Mouse (Mus musculus) heart, embryonic 13.5 days (tissue): ENCODE results near the gene Rgs10. TPM values are rescaled to one million over a fixed set of nuclear protein-coding genes. Genes with fewer than 3 reads are reported as not detected.

Source experiments
- ATAC-seq: fragments of 200-750 bp; cut with Nextera tagmentation; 2 replicates; pipeline ENCODE4 v1.8.0; 2017; ENCODE audit warnings: moderate TSS enrichment; ENCODE audit not compliant: insufficient number of reproducible peaks, low FRiP score, low TSS enrichment; ENCODE audit errors: extremely low read depth
- H3K27ac ChIP-seq: fragments of 300-500 bp; sonication (generic); replicated peaks from 2 replicates; pipeline ENCODE4 v1.5.1; 2015; ENCODE audit warnings: moderate library complexity, mild to moderate bottlenecking, inconsistent platforms
- H3K27me3 ChIP-seq: fragments of 300-500 bp; sonication (generic); replicated peaks from 2 replicates; pipeline ENCODE4 v1.6.1; 2015; ENCODE audit warnings: mild to moderate bottlenecking, inconsistent platforms
- H3K36me3 ChIP-seq: fragments of 300-500 bp; sonication (generic); 2 replicates; pipeline ENCODE4 v1.6.1; 2015; ENCODE audit warnings: mild to moderate bottlenecking, inconsistent platforms
- H3K4me1 ChIP-seq: fragments of 300-500 bp; sonication (generic); 2 replicates; pipeline ENCODE4 v1.6.1; 2015; ENCODE audit warnings: inconsistent platforms
- H3K4me2 ChIP-seq: fragments of 300-500 bp; sonication (generic); 2 replicates; pipeline ENCODE4 v1.6.1; 2015; ENCODE audit warnings: inconsistent platforms, mild to moderate bottlenecking, moderate library complexity
- H3K4me3 ChIP-seq: fragments of 300-500 bp; sonication (generic); 2 replicates; pipeline ENCODE4 v1.5.1; 2015; ENCODE audit warnings: moderate library complexity, mild to moderate bottlenecking, inconsistent platforms
- H3K9ac ChIP-seq: fragments of 300-500 bp; sonication (generic); 2 replicates; pipeline ENCODE4 v1.6.1; 2015; ENCODE audit warnings: inconsistent platforms, mild to moderate bottlenecking, moderate library complexity
- H3K9me3 ChIP-seq: fragments of 300-500 bp; sonication (generic); 2 replicates; pipeline ENCODE4 v1.6.1; 2016; ENCODE audit warnings: inconsistent platforms
- WGBS: fragments of 180-500 bp; shearing (Covaris S2); methylation state at CpG from one replicate; pipeline ENCODE4 v1.1.7; 2015; ENCODE audit warnings: mixed read lengths; 5-methylcytosine and 5-hydroxymethylcytosine counted together
- polyA plus RNA-seq: library from polyadenylated mRNA; unstranded; fragments of >200 nt; fragmentation: Nextera tagmentation; extraction: Ambion mirVana; gene quantifications from 2 replicates; pipeline ENCODE4 v1.2.1, GENCODE M21; 2015

Gene Rgs10
- polyA plus RNA-seq, 1 experiment from 2014 or later = 12.3 TPM

GRCm38 (mm10) chr7:128383726-128384463, 34.7 kb downstream of the Rgs10 start:
- Histone ChIP-seq H3K9ac (no peak overlapping the region), H3K27me3 (no peaks in the 10 kb centered on the region), H3K36me3 (no peaks in the 10 kb centered on the region), H3K27ac (no peak overlapping the region), H3K4me1 (peaks cover 20% of the 10 kb centered on the region), H3K4me2 (no peak overlapping the region), H3K4me3 (no peak overlapping the region), H3K9me3 (no peaks in the 10 kb centered on the region)
- 53% methylated on average over 10 of the region's 10 CpGs for WGBS
- no peak for ATAC-seq

- Histone ChIP-seq H3K36me3 (no peaks in the 10 kb centered on the region), H3K27ac (no peak overlapping the region), H3K27me3 (no peaks in the 10 kb centered on the region), H3K4me2 (no peak overlapping the region), H3K9me3 (no peaks in the 10 kb centered on the region), H3K9ac (no peak overlapping the region), H3K4me1 (peaks cover 14% of the 10 kb centered on the region), H3K4me3 (no peak overlapping the region)
- no peak for ATAC-seq
- WGBS = 75% methylated on average over 7 of the region's 7 CpGs
These were observed 35.3 kb downstream of the Rgs10 start for GRCm38 (mm10) chr7:128383189-128383725.

- Histone ChIP-seq H3K4me1 (peaks cover 14% of the 10 kb centered on the region), H3K9me3 (no peaks in the 10 kb centered on the region), H3K36me3 (no peaks in the 10 kb centered on the region), H3K27ac (no peak overlapping the region), H3K4me2 (no peak overlapping the region), H3K4me3 (no peak overlapping the region), H3K9ac (no peak overlapping the region), H3K27me3 (no peaks in the 10 kb centered on the region)
- WGBS = 95% methylated on average over 6 of the region's 6 CpGs
- no peak for ATAC-seq
These were observed 36.1 kb downstream of the Rgs10 start for GRCm38 (mm10) chr7:128382527-128382860.

GRCm38 (mm10) chr7:128381811-128382526, 36.6 kb downstream of the Rgs10 start:
- WGBS = 64% methylated on average over 14 of the region's 14 CpGs

GRCm38 (mm10) chr7:128381001-128381400, 37.6 kb downstream of the Rgs10 start:
- no peak overlapping the region for H3K9ac ChIP-seq
- 68% methylated on average over 2 of the region's 2 CpGs for WGBS
- H3K4me2 ChIP-seq = no peak overlapping the region

More at GRCm38 (mm10) chr7:128381811-128382526, 36.6 kb downstream of the Rgs10 start:
- Histone ChIP-seq H3K27me3 (no peaks in the 10 kb centered on the region), H3K36me3 (no peaks in the 10 kb centered on the region), H3K9ac (no peak overlapping the region), H3K4me1 (peaks cover 14% of the 10 kb centered on the region), H3K9me3 (no peaks in the 10 kb centered on the region), H3K4me3 (no peak overlapping the region), H3K27ac (no peak overlapping the region), H3K4me2 (no peak overlapping the region)
- ATAC-seq = no peak

GRCm38 (mm10) chr7:128379162-128379805, 39.3 kb downstream of the Rgs10 start:
- H3K27ac ChIP-seq = no peak overlapping the region
- H3K36me3 ChIP-seq = no peaks in the 10 kb centered on the region
- 57% methylated on average over 16 of the region's 16 CpGs for WGBS
- ATAC-seq = no peak
- H3K4me1 ChIP-seq = peaks cover 14% of the 10 kb centered on the region
- H3K9ac ChIP-seq = no peak overlapping the region
- no peaks in the 10 kb centered on the region for H3K27me3 ChIP-seq
- no peaks in the 10 kb centered on the region for H3K9me3 ChIP-seq
- H3K4me3 ChIP-seq = no peak overlapping the region
- H3K4me2 ChIP-seq = no peak overlapping the region

More at GRCm38 (mm10) chr7:128381001-128381400, 37.6 kb downstream of the Rgs10 start:
- no peak overlapping the region for H3K27ac ChIP-seq
- peaks cover 14% of the 10 kb centered on the region for H3K4me1 ChIP-seq
- no peaks in the 10 kb centered on the region for H3K9me3 ChIP-seq
- no peaks in the 10 kb centered on the region for H3K36me3 ChIP-seq
- H3K27me3 ChIP-seq = no peaks in the 10 kb centered on the region
- no peak for ATAC-seq
- H3K4me3 ChIP-seq = no peak overlapping the region

- peaks cover 6% of the 10 kb centered on the region for H3K36me3 ChIP-seq
- H3K9me3 ChIP-seq = peaks cover 4% of the 10 kb centered on the region; the same call in 1 of the 2 replicates
- no peak overlapping the region for H3K9ac ChIP-seq
- H3K4me3 ChIP-seq = no peak overlapping the region
- no peak overlapping the region for H3K27ac ChIP-seq
- no peak for ATAC-seq
- H3K4me2 ChIP-seq = no peak overlapping the region
- 73% methylated on average over 11 of the region's 11 CpGs for WGBS
- peaks cover 6% of the 10 kb centered on the region; the same call in 1 of the 2 replicates for H3K4me1 ChIP-seq
- H3K27me3 ChIP-seq = no peaks in the 10 kb centered on the region
These were observed 42.3 kb downstream of the Rgs10 start for GRCm38 (mm10) chr7:128376206-128376701.

GRCm38 (mm10) chr7:128374156-128374555, 44.4 kb downstream of the Rgs10 start:
- WGBS = 88% methylated on average over 11 of the region's 11 CpGs

GRCm38 (mm10) chr7:128373751-128374150, 44.8 kb downstream of the Rgs10 start:
- no peak overlapping the region for H3K27ac ChIP-seq
- H3K9ac ChIP-seq = no peak overlapping the region
- H3K4me2 ChIP-seq = no peak overlapping the region
- H3K27me3 ChIP-seq = no peaks in the 10 kb centered on the region; the same call in 1 of the 2 replicates
- peaks cover 6% of the 10 kb centered on the region for H3K36me3 ChIP-seq
- H3K9me3 ChIP-seq = peaks cover 4% of the 10 kb centered on the region; the same call in 1 of the 2 replicates
- WGBS = 76% methylated on average over 8 of the region's 8 CpGs
- H3K4me1 ChIP-seq = no peaks in the 10 kb centered on the region
- ATAC-seq = no peak
- H3K4me3 ChIP-seq = no peak overlapping the region

More at GRCm38 (mm10) chr7:128374156-128374555, 44.4 kb downstream of the Rgs10 start:
- H3K36me3 ChIP-seq = peaks cover 6% of the 10 kb centered on the region
- no peak overlapping the region for H3K4me2 ChIP-seq
- H3K27ac ChIP-seq = no peak overlapping the region
- H3K9ac ChIP-seq = no peak overlapping the region
- no peak for ATAC-seq
- peaks cover 4% of the 10 kb centered on the region; the same call in 1 of the 2 replicates for H3K9me3 ChIP-seq
- no peaks in the 10 kb centered on the region for H3K4me1 ChIP-seq
- H3K27me3 ChIP-seq = no peaks in the 10 kb centered on the region; the same call in 1 of the 2 replicates
- H3K4me3 ChIP-seq = no peak overlapping the region

- Histone ChIP-seq H3K36me3 (peaks cover 6% of the 10 kb centered on the region), H3K27ac (no peak overlapping the region), H3K27me3 (peaks cover 3% of the 10 kb centered on the region; the same call in 1 of the 2 replicates), H3K4me3 (no peak overlapping the region), H3K9ac (no peak overlapping the region), H3K4me1 (no peaks in the 10 kb centered on the region), H3K9me3 (peaks cover 4% of the 10 kb centered on the region; the same call in 1 of the 2 replicates), H3K4me2 (no peak overlapping the region)
- WGBS = 48% methylated on average over 3 of the region's 3 CpGs
- ATAC-seq = no peak
These were observed 46.2 kb downstream of the Rgs10 start for GRCm38 (mm10) chr7:128372331-128372730.

GRCm38 (mm10) chr7:128369366-128369765, 49.2 kb downstream of the Rgs10 start:
- WGBS = 61% methylated on average over 12 of the region's 12 CpGs
- H3K4me3 ChIP-seq = no peak overlapping the region
- peaks cover 3% of the 10 kb centered on the region; the same call in 1 of the 2 replicates for H3K27me3 ChIP-seq
- H3K4me1 ChIP-seq = peaks cover 6% of the 10 kb centered on the region; the same call in 1 of the 2 replicates
- H3K4me2 ChIP-seq = no peak overlapping the region
- no peak for ATAC-seq
- H3K9ac ChIP-seq = no peak overlapping the region
- H3K27ac ChIP-seq = no peak overlapping the region
- peaks cover 6% of the 10 kb centered on the region for H3K36me3 ChIP-seq
- peaks cover 4% of the 10 kb centered on the region; the same call in 1 of the 2 replicates for H3K9me3 ChIP-seq
